Mouse (Mus musculus) T-helper 17 cell (primary cell): ENCODE results near the gene Prcp.

Experiments used
- in situ Hi-C, 2 experiments: fragments of 300-600 bp; cut with MboI, MseI; formaldehyde crosslinking; loops; 1 replicate in 1 of 2; 2 replicates in 1 of 2; pipeline ENCODE4 v1.15.1; 2025; ENCODE audit warnings: high pct_unique_total_duplicates in 2 of 2

The Prcp gene

DNA sequence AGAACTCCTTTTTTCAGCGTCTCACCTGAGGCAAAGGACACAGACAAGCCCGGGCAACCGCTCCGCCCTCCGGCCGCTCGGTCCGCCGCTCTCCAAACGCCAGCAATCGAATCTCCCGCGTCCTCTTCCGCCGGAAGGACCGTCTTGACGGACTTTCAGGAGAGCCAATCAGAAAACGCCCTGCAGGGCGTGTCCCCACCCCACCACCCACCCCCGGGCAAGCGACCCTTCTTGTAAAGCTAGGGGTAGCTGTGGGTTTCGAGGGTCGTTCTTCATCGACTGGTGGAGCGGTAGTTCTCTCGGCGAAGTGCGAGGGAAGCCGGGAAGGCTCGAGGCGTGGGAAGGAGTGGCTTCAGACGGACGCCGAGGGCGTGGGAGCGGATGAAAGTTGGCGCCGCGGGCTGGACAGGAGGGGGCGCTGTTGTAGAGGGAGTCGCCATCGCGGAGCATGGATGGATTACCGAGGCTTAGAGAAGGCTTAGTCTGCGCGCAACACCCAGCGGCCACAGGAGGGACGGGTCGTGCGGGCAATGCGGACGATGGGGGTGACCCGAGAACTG, at the start of gene Prcp, which contains the start of gene Ddias:
Gene Prcp (plus strand): TSS at position 355 of the 560 bp plus-strand sequence.
Gene Ddias (minus strand): TSS at position 132 of the 560 bp plus-strand sequence.
- in situ Hi-C loops, result loop anchor here (5.0 to 10.0 kb wide), 6 partner anchors 127 to 769 kb away; partner anchors contain the start of genes Ankrd42 (in 2 of the 2) and Ccdc90b (in 1 of the 2)

DNA sequence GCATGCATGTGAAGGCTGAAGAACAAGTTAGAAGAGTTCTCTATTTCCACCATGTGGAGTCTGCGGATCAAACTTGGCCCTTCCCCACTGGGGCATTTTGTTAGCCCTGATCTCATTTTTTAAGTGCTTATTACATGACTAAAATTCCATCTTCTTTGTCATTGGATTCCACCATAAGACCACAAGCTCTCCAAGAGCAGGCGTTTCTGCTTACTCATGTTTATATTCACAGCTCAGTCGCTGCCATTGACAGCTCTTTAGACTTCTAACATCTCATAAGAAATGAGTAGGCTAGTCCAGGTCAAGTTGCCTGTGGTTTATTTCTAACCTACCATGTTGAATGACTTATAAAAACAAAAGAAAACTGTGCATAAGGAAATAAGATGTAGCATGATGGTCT, 48.0 kb upstream of the Prcp start:
- in situ Hi-C loops, result loop anchor here in 1 of 2 experiments (5.0 kb wide), 1 partner anchor 64 kb away; no protein-coding TSS in a partner anchor

DNA sequence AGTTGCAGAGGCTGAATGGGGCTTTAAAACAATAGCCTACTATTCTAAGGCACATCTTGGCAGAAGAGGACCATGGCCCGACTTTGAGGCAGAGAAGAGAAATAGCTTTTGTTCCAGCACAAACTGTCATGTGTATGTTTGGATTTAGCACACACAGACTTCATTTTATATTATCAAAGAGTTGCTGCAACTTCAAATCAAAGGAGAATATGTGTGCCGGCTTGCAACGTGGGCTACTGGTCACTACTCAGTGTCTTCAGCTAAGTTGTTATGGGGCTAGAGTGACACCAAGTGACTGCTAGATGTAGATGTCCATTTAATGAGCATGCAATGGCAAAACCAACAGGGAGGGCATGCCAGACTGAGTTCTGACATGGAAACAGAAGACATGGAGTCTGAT, 46.3 kb upstream of the Prcp start:
- in situ Hi-C loops, result loop anchor here in 1 of 2 experiments (5.0 kb wide), 1 partner anchor 66 kb away; no protein-coding TSS in a partner anchor

DNA sequence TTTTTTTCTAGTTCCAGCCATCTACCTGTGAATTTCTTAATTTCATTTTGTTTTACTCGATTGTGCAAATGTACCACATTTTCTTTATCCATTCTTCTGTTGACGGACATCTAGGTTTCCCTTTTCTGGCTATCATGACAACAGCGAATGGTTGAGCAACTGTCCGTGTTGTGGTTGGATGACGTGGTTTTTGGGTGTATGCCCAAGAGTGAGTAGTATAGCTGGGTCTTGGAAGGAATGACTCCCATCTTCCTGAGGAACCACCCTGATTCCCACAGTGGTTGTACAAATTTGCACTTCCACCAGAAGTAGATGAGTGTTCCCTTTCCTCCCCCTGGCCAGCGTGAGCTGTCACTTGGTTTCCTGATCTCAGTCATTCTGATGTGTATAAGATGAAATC, 41.9 kb upstream of the Prcp start:
- in situ Hi-C loops, result no loop called here

DNA sequence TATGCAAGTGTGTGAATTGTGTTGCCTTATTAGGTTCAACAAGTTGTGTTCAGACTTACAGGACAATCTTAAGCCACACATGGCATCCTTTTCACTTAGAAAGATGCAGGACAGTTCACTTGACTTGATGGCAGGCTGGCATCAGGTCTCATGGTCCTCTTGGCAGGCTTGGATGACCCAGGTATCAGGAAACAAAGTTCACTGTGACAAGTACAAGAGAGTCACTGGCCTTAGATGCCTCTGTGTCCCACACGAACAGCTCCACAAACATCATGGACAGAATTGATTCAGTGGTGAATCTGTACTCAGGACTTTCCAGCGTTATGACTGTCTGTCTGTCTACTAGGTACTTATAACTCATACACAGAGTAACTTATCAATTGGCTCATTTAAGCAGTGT, 39.9 kb upstream of the Prcp start:
- in situ Hi-C loops, result no loop called here

DNA sequence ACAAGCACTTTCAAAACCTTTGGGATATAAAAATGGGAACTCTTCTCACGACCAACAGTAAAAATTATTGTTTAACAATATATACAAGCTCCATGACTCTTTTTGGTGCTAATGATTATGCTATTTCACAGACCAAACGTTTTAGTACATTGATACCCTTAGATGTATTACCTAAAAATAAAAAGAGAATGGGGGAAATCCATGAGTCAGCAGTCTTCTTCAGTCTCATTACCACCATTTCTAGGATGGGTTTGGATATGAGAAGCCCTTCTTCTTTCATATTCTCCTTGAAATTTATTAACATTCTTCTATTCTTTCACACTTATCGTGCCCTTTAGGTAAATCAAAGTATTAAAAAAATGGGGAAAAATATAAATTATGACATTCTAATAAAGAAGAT, 37.8 kb upstream of the Prcp start:
- in situ Hi-C loops, result no loop called here

DNA sequence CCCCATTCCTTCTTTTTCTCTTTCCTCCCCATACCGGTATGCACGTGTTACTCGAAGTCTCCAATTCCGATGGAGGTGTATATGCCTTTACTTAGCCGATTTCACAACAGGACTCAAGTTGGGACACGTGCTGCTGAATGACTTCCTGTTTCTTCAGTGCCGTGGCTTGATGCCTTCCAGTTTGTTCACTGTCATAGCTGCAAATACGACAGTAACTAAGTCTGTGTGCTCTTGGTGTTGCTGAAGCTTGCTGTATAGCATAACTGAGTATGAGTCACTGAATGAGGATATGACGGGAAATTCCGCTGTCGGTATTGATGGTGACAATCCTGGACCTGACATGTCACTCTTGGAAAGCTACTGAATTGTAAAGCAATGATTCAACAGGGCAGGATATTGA, 37.0 kb upstream of the Prcp start:
- in situ Hi-C loops, result no loop called here

DNA sequence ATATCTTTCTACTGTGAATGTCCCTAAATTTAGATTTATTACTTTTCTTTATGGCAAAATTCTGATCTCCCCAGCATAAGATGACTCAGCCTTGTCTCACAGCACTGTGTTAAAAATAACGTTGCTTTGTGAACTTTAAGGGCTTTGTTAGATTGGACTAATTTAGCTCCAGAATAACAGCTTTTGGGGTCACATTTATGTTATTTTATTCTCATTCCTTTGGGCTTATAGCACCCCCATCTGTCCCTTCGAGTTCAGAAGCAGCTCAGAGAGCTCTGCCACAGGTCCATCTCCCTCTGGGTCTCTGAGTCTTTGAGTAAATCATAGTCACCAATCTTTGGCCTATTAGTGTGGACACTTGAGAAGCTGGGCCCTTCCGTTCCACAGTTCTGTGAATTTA, 36.4 kb upstream of the Prcp start:
- in situ Hi-C loops, result no loop called here

DNA sequence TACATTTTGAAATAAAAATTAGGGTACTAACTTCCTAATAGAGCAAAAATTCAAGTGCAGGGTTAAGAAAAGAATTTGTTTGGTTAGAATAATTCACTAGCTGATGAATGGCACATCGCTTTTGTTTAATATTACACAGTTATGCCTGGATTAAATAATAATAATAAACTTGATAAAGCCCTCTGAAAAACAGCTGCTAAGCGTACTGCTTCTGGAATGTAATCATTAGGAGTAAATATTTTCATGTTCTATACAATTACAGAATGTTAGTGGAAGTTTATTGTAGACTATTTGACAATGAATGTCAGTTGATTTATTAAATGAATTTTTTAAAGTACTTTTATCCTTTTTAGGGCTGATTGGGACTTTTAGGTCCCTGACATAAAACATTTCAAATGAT, 32.0 kb upstream of the Prcp start:
- in situ Hi-C loops, result no loop called here

DNA sequence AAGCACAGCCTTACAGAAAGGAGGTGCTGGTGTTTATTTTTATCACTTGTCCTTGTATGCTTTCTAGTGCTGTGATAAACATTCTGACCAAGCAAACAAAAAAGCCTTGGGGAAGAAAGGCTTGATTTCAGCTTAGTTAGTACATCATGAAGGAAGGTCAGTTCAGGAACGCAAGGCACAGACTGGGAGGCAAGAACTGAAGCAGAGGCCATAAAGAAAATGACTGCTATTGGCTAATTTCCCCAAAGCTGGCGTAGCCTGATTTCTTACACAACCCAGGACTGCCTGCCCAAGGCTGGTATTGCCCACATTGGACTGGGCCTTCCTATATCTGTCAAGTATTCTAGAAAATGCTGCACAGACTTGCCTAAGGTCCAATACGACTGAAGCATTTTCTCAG, 26.0 kb upstream of the Prcp start:
- in situ Hi-C loops, result no loop called here

DNA sequence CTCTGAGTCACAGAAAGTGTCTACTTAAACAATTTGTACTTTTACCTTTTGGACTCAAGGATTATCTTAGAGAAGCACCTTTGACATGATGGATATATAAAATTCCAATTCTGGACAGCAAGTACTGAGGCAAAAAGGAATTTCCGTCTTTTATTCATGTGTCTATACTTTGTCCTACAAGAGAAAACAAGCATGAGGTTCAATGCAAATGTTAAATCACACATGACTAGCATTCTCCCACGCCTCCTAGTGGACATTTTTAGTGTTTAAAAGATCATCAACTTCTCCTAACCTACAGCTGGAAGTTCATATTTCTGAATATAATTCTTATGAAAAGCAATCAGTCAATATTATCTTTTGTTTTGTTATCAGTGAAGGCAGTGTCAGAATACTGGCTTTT, 7.7 kb upstream of the Prcp start:
- in situ Hi-C loops, result no loop called here

DNA sequence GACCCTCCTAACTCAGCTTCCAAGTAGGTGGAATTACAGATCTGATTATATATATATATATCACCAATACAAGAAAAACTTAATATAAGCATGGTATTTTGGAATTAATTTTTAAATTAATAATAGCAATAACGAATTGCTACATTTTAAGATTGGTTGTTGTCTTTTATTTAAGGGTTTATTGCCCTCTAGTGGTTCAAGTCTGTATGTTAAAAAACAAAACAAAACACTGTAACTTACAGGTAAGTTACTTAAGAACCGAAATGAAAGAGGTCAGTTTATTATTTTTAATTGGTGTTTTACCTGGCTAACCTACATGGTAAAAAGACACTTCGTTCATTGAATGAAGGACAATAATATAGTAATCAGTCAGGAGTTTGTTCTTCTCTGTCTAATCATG, 4.1 kb upstream of the Prcp start:
- in situ Hi-C loops, result loop anchor here (5.0 to 10.0 kb wide), 6 partner anchors 123 to 765 kb away; partner anchors contain the start of genes Ankrd42 (in 2 of the 2) and Ccdc90b (in 1 of the 2)

DNA sequence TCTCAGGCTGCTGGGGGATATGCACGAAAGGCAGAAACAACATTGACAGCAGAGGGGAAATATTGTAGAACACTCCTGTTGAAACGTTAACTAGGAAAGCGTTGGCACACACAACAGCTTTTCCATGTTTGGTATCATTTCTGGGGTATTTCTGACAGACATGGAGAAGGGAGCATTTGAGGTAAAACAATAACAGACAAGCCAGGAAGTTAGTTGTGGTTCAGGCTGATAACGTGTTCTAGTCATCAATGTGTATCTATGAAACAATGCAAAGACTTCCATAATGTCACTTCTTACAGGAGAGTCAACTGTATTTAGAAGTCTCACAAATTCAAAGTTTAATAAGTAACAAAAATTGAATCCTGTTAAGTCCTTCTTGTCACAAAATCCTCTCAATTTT, 2.7 kb upstream of the Prcp start:
- in situ Hi-C loops, result loop anchor here (5.0 to 10.0 kb wide), 6 partner anchors 124 to 767 kb away; partner anchors contain the start of genes Ankrd42 (in 2 of the 2) and Ccdc90b (in 1 of the 2)

DNA sequence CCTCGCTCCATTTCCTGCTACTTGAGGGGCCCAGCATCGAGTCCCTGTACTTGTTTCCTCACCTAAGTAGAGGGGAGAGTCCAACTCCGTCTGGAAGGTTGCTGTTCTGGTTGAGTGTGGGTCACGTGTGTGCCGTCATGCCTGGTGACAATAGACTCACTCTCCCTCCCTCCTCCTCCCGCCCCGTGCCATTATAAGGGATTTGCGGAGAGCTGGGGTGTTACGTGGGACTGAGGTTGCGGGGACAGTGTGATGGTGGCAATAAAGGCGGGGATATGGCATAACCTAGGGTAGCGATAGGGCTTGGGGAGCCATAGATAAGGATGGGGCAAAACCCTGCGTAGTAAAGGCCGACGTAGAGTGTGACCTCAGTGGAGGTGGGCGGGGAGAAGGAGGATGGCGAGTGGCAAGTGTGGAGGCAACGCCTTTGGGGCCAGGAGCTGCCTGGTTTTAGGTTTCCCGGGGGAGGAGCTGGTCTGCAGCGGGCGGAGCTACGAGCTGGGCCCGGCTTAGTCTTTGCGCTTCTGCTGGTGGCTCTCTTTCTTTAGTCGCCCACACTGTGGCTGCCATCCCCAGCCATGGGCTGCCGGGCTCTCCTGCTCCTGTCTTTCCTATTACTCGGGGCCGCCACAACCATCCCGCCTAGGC, 615 bp downstream of the Prcp start:
- in situ Hi-C loops, result loop anchor here (5.0 to 10.0 kb wide), 6 partner anchors 128 to 770 kb away; partner anchors contain the start of genes Ankrd42 (in 2 of the 2) and Ccdc90b (in 1 of the 2)

DNA sequence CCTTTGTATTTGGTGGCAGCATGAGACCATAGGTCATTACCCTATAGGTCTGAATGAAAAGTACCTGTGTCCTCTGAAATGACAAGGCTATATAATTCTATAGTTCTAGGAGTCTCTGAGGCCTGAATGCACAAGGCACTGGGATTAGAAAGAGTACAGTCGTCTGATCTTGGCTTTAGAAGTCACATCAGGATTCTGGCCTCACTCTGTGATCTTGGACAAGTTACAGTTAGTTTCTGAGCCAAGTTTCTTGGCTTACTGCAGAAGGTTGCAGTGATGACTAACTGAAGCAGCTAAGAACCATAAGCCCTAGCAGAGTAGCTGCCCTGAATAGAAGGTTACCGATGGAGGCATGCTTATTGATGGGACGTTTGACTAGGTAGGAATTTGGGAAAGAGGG, 1.8 kb downstream of the Prcp start:
- in situ Hi-C loops, result loop anchor here in 1 of 2 experiments (10.0 kb wide), 3 partner anchors 241 to 771 kb away; partner anchors contain the start of genes Ankrd42 and Ccdc90b

DNA sequence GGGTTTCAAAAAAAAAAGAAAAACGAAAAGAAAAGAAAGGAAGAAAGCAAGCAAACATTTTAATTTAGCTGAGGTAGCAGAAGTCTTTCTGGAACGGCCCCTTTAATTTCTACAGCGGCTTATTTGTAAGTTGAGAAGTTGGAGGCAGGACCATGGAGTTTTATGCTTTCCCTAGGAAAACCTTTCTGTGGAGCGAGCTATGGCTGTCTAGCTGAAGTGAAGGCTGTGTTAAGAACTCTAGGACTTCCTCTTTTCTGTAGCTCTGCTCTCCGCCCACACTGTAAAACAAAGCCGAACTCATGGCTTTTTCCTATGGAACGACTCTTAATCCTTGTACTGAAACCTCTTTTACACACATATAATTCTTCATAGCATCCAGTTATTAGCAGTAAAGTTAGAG, 2.3 kb downstream of the Prcp start:
- in situ Hi-C loops, result loop anchor here in 1 of 2 experiments (10.0 kb wide), 3 partner anchors 242 to 772 kb away; partner anchors contain the start of genes Ankrd42 and Ccdc90b

DNA sequence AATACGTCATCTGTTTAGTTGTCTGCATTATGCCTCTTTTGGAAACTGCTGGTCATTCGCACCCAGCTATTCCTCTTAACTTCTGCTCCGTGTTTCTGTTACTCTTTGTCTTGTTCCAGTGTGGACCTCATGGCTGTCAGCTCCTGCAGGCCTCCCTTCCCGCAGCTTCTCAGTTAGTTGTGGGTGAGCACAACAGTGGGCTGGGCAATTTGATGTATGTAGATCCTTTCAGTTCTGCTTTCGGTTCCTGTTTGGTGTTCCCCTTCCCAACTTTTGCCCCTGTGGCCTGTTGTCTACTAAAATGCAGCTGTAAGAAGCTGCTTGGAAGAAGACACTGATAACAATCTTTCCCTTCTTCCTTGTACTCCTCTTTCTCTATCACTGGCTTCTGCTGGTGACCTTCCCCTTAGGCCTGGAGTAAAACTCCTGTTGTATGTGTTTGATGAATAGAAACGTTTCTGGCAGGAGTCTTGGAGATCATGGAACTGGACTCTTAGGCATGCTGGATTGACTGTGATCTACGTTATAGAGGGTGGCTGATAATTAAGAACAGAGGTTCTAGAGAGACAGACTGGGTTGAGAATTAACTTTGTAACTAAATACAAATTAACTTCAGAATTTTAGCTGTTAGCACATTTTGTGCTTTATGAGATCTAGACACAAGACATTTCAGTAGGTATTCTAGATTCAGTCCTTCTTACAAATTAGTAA, 4.5 kb downstream of the Prcp start:
- in situ Hi-C loops, result loop anchor here in 1 of 2 experiments (10.0 kb wide), 3 partner anchors 244 to 774 kb away; partner anchors contain the start of genes Ankrd42 and Ccdc90b

DNA sequence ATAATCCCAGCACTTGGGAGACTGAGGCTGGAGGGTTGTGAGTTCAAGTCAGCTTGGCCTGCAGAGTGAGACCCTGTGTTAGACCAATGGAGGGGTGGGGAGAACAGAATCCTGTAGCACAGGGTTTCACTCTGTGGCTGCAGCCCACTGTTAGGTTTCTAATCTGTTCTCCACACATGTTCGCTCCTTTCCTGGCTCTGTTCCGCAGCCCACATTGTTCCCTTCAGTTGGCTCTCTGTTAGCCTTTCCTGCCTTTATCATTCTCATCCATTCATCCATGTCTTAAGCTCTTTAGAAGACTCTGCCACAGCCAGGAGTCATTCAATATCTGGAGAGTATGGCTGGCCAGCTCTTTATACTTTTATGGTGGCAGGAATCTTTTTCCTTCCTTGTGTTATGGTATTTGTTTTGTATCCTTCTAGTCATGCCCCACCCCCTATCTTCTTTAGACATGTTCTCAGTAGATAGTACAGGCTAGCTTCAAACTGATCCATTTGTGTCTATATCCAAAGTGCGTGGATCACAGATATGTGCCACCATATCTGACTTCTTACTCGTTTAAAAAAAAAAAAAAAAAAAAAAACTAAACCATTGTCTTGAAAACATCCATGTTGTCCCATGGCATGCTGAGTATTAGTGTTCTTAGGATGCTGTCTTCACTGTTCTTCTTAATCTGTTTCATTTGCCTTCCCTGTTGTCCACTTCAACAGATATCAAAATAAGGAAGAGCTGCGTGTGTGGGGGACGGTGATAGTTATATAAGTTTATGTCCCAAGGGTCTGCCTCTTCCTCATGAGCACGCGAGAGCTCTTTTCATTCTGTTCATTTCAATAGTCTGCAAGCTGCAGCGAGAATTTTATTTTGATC, 9.8 kb downstream of the Prcp start:
- in situ Hi-C loops, result no loop called here

DNA sequence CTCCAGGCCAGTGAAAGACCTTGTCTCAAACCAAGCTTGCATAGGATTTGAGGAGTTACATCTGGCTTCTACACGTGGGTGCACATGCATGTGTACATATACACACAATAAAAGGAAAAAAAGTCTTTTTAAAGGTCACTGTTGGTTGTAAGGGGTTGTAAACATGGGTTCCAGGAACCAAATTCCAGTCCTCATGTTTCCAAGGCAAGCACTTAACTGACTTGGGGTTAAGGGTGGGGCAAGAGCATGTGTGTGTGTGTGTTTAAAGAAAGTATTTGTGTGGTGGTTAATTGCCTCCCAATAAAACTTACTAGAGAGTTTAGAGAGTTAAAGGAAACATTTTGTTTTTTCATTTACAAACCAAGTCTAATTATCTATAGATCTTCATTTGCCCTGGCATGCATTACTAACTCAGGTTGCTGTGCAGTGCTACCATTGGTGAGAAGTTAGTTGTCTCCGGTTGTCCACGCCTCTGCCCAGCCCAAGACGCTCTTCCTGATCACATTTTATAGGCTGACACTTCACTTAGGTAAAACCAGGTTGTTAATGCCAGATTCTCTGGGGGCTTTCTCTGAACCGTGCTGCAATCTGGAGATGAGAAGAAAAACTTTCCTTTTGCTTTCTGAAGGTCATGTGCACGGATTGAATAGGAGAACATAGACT, 10.9 kb downstream of the Prcp start:
- in situ Hi-C loops, result no loop called here

DNA sequence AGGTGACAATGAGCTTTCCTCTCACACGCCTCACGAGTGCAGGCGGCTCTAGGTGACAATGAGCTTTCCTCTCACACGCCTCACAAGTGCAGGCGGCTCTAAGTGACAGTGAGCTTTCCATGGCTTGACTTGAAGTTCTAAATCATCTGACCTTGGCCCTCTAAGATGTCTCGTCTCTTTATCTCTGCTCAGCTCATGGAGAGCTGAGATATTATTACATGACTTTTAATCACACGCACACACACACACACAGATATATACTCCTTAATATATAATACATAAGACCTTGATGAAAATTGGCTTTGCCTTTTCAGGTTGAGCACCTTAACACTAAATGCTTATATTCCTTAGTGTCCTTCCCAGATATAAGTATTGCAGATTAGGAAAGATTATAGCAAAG, 12.5 kb downstream of the Prcp start:
- in situ Hi-C loops, result no loop called here
